Mouse (Mus musculus) heart, embryonic 14.5 days (tissue): ENCODE measurements at regions not wholly inside any gene's neighbourhood (a gene's known extent, or its start where the extent isn't known, plus 50 kb on each side); places are given as distances from the start of the nearest gene placed in this dataset.
A peak's percentile ranks its signal among the peaks of the same experiment; 100 is the strongest.

Source experiments
- ATAC-seq: fragments of 200-750 bp; cut with Nextera tagmentation; 2 replicates; pipeline ENCODE4 v1.8.0; 2017; ENCODE audit warnings: low read depth, moderate TSS enrichment; ENCODE audit not compliant: insufficient number of reproducible peaks, insufficient read depth, low FRiP score
- H3K27ac ChIP-seq, 2 experiments: fragments of 200-500 bp in 1 of 2; fragments of 300-500 bp in 1 of 2; sonication (generic) in 1 of 2; replicated peaks in 1 of 2; 2 replicates each; pipeline ENCODE4 v1.5.1; 2012 to 2014; ENCODE audit warnings: low read depth in 2 of 2, low read length in 2 of 2, control low read depth in 1 of 2, mild to moderate bottlenecking in 1 of 2, mixed read lengths in 1 of 2; ENCODE audit not compliant: control insufficient read depth in 1 of 2, insufficient read depth in 1 of 2
- H3K27me3 ChIP-seq: fragments of 300-500 bp; sonication (generic); 2 replicates; pipeline ENCODE4 v1.6.1; 2014; ENCODE audit warnings: mild to moderate bottlenecking, low read length, control low read depth; ENCODE audit not compliant: control insufficient read depth, insufficient read depth
- H3K36me3 ChIP-seq: fragments of 300-500 bp; sonication (generic); 2 replicates; pipeline ENCODE4 v1.6.1; 2014; ENCODE audit warnings: mild to moderate bottlenecking, control low read depth, low read length, mixed read lengths; ENCODE audit not compliant: control insufficient read depth, insufficient read depth
- H3K4me1 ChIP-seq, 2 experiments: fragments of 200-500 bp in 1 of 2; fragments of 300-500 bp in 1 of 2; sonication (generic) in 1 of 2; 2 replicates each; pipeline ENCODE4 v1.6.1; 2012 to 2014; ENCODE audit warnings: low read length in 2 of 2, control low read depth in 1 of 2, mixed read lengths in 1 of 2; ENCODE audit not compliant: control insufficient read depth in 2 of 2, insufficient read depth in 2 of 2
- H3K4me2 ChIP-seq: fragments of 300-500 bp; sonication (generic); 2 replicates; pipeline ENCODE4 v1.6.1; 2014; ENCODE audit warnings: mild to moderate bottlenecking, low read length
- H3K4me3 ChIP-seq, 2 experiments: fragments of 200-500 bp in 1 of 2; fragments of 300-500 bp in 1 of 2; sonication (generic) in 1 of 2; 2 replicates each; pipeline ENCODE4 v1.5.1; 2012 to 2014; ENCODE audit warnings: low read length in 2 of 2, mild to moderate bottlenecking in 2 of 2, control low read depth in 1 of 2, low read depth in 1 of 2, moderate library complexity in 1 of 2; ENCODE audit not compliant: control insufficient read depth in 1 of 2, insufficient read depth in 1 of 2
- H3K9ac ChIP-seq: fragments of 300-500 bp; sonication (generic); 2 replicates; pipeline ENCODE4 v1.6.1; 2014; ENCODE audit warnings: mild to moderate bottlenecking, low read length
- H3K9me3 ChIP-seq: fragments of 300-500 bp; sonication (generic); 2 replicates; pipeline ENCODE4 v1.6.1; 2016; ENCODE audit warnings: low read length, control low read depth; ENCODE audit not compliant: control insufficient read depth
- WGBS: fragments of 180-500 bp; shearing (Covaris S2); extraction: QIAGEN DNeasy Blood & Tissue Kit; methylation state at CpG from one replicate; pipeline ENCODE4 v1.1.7; 2014; 5-methylcytosine and 5-hydroxymethylcytosine counted together

DNA sequence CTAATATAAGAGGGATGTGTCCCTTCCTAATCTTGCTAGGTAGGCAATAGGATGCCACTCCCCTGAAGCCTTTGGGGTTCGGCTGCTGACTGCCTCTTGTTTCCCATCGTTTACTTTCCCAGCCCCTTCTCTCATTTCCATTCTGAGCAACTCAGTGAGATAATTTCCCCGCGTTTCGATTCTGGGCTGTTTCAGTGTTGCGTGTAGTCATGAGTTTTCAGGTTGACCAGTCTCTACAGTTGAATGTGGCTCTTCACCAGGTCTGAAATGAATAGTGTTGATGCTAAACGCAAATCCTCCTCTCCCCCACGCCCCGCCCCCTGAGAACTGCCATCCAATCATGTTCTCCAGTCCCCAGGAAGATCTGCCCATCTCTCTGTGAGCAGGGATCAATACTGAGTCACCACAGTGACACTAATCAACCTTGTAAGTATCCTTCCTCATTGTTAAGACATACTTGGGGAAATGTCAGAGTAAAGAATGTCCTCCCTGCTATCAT is 890.6 kb downstream of the Gsdmc2 start:
- no peak overlapping the region for H3K4me2 ChIP-seq
- H3K9me3 ChIP-seq = no peaks in the 10 kb centered on the region
- peaks cover 0 to 4% of the 10 kb centered on the region in 2 experiments; a peak in 1 of 4 replicates for H3K4me1 ChIP-seq
- no peaks in the 10 kb centered on the region for H3K36me3 ChIP-seq
- 72% methylated on average over 9 of the region's 9 CpGs for WGBS
- H3K27ac ChIP-seq = no peak overlapping the region
- H3K4me3 ChIP-seq = no peak overlapping the region
- H3K27me3 ChIP-seq = no peaks in the 10 kb centered on the region
- no peak for ATAC-seq
- no peak overlapping the region for H3K9ac ChIP-seq

DNA sequence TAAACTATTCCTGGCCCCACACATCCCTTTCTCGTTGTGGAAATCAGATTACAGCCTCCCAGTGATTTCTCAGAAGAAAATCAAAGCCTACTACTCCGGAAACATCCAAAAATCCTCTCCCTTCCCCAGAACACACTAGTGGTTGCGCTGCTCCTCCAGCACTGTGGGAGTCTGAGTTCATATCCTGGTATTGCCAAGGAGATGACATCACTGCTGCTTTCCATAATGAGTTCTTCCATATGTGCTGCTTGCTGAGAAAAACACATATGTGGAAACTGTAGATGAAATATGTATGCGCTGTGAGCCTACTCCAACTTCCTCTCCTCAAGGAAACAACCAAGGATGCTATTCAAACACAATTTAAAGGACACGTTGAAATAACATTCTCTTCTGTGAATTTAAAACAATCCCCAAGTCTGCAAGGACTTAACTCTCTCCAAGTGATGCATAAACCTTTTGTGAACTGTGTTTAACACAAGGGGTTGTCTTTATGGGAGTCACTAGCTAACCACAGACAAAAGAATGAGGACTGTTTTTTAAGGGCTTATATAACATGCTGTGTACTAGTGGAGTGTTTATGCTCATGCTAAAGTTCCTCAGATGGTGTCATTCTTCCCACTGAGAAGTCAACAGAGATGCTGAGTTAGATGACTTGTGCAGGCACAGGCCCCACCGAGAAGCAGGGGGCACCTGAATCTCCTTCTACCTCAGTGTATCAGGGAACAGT is 891.6 kb downstream of the Gsdmc2 start:
- no peaks in the 10 kb centered on the region for H3K27me3 ChIP-seq
- no peak for ATAC-seq
- H3K9me3 ChIP-seq = no peaks in the 10 kb centered on the region
- no peak overlapping the region for H3K4me3 ChIP-seq
- H3K9ac ChIP-seq = no peak overlapping the region
- H3K4me1 ChIP-seq = peaks cover 0 to 4% of the 10 kb centered on the region in 2 experiments; a peak in 1 of 4 replicates
- H3K4me2 ChIP-seq = no peak overlapping the region
- 66% methylated on average over 6 of the region's 6 CpGs for WGBS
- H3K27ac ChIP-seq = peak overlapping the region; percentile 50 to 53
- H3K36me3 ChIP-seq = no peaks in the 10 kb centered on the region

GRCm38 (mm10) chr15:62952487-62953214 is 892.3 kb downstream of the Gsdmc2 start:
- Histone ChIP-seq H3K4me3 (no peak overlapping the region), H3K9ac (no peak overlapping the region), H3K36me3 (no peaks in the 10 kb centered on the region), H3K27ac (peak overlapping the region; percentile 50 to 53; a peak in 2 of 4 replicates), H3K4me1 (peaks cover 0 to 4% of the 10 kb centered on the region in 2 experiments; a peak in 1 of 4 replicates), H3K27me3 (no peaks in the 10 kb centered on the region), H3K4me2 (no peak overlapping the region), H3K9me3 (no peaks in the 10 kb centered on the region)
- ATAC-seq = no peak
- 70% methylated on average over 5 of the region's 5 CpGs for WGBS

DNA sequence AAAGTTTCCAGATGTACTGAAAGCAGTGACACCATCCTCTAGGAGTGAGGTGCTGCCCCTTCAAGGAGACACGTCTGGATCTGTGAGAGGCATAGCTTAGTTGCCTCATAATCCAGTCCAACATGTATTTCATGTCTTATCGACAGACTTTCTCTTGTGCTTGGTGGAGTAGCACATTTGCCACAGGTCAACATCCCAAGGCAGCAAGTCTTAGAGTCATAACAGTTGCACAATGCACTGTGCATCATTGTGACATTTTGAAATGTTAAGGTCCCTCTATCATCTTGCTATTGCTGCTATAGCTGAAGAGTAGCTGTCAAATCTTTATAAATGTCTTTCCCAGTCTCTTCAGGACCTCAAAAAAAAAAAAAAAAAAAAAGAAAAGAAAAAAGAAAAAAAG is 905.6 kb downstream of the Gsdmc2 start:
- no peak for ATAC-seq
- H3K27me3 ChIP-seq = no peaks in the 10 kb centered on the region
- no peaks in the 10 kb centered on the region for H3K36me3 ChIP-seq
- no peak overlapping the region for H3K4me2 ChIP-seq
- H3K9ac ChIP-seq = no peak overlapping the region
- H3K27ac ChIP-seq = no peak overlapping the region
- H3K4me1 ChIP-seq = peaks cover 0 to 19% of the 10 kb centered on the region in 2 experiments; a peak in 2 of 4 replicates
- WGBS = 73% methylated on average over 2 of the region's 2 CpGs
- H3K4me3 ChIP-seq = no peak overlapping the region
- no peaks in the 10 kb centered on the region for H3K9me3 ChIP-seq

GRCm38 (mm10) chr15:62937756-62938155 is 907.2 kb downstream of the Gsdmc2 start:
- H3K27me3 ChIP-seq = no peaks in the 10 kb centered on the region
- 86% methylated on average over 4 of the region's 4 CpGs for WGBS
- H3K4me1 ChIP-seq = peaks cover 0 to 23% of the 10 kb centered on the region in 2 experiments; a peak in 2 of 4 replicates
- H3K4me3 ChIP-seq = no peak overlapping the region
- H3K36me3 ChIP-seq = no peaks in the 10 kb centered on the region
- no peak overlapping the region for H3K9ac ChIP-seq
- no peaks in the 10 kb centered on the region for H3K9me3 ChIP-seq
- no peak overlapping the region for H3K27ac ChIP-seq
- no peak for ATAC-seq
- H3K4me2 ChIP-seq = no peak overlapping the region

- Histone ChIP-seq H3K9ac (no peak overlapping the region), H3K4me1 (peaks cover 0 to 20% of the 10 kb centered on the region in 2 experiments; a peak in 2 of 4 replicates), H3K36me3 (no peaks in the 10 kb centered on the region), H3K27me3 (no peaks in the 10 kb centered on the region), H3K27ac (peak overlapping the region in 1 of 2 experiments; percentile 45; a peak in 3 of 4 replicates), H3K4me3 (no peak overlapping the region), H3K4me2 (no peak overlapping the region), H3K9me3 (no peaks in the 10 kb centered on the region)
- peak; percentile 66; the same call in 1 of the 2 replicates for ATAC-seq
Measured at GRCm38 (mm10) chr15:62934522-62935189, 910.3 kb downstream of the Gsdmc2 start.

DNA sequence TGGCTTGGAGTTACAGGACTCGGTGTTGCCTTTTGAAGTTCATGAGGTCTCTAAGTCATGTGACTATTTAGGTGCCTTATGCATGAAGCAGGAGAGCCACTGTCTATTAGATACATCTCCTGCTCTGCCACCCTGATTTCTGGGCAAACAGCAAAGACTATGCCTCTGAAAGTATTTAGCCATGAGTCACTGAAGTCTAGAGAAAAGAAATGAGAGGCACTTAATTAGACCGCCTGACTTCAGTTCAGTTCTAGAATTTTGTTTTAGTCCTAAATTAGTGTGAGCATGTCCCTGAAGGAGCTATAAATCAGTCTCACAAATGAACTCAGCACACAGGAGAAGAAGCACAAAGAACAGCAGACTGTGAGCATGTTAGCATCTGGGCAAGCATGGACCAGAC is 924.5 kb downstream of the Gsdmc2 start:
- WGBS = 75% methylated on average over 2 of the region's 2 CpGs
- Histone ChIP-seq H3K27me3 (no peaks in the 10 kb centered on the region), H3K9me3 (no peaks in the 10 kb centered on the region), H3K4me2 (no peak overlapping the region), H3K27ac (peak overlapping the region in 1 of 2 experiments; percentile 75; a peak in 1 of 4 replicates), H3K4me3 (no peak overlapping the region), H3K4me1 (peaks cover 2 to 21% of the 10 kb centered on the region in 2 experiments), H3K36me3 (no peaks in the 10 kb centered on the region), H3K9ac (no peak overlapping the region)
- no peak for ATAC-seq
